In the genomic region with DNA sequence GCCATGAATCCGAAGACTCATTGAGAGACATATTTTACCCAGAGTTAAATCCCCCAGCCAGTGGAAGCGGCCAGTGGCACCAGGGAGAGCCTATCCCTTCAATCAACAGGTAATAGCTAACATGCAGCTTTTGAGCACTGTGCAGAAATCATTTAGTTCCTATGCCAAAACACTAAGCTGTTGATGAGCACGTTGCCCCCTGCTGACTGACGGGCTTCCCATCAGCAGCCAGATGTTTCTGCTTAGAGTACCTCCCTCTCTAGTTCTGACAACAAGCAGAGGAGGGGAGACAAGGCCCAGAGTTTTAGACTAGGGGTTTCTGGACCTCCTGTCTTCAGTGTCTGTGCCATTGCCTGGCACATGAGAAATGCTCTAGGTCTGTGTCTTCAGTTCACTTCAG, we compare ENCODE assay signal across 17 mouse cellular contexts.
DNase-seq lines count a peak whose midpoint lies in the region; ATAC-seq and TF ChIP-seq lines count a peak whose summit lies in the region.
"Had no signal": no experiment of that assay in that cellular context is flagged by ENCODE, and none has a peak within 500 bp of the region (broad histone marks: within the 10 kb centered on the region; RNA-seq: fewer than 3 reads in every experiment).

No protein-coding gene starts in this region.

- H3K9me3 ChIP-seq in intestine, postnatal 0 days (ENCODE audit: control insufficient read depth) = no peaks in the 10 kb centered on the region
- H3K9me3 ChIP-seq in intestine, embryonic 15.5 days = no peaks in the 10 kb centered on the region
- no peaks in the 10 kb centered on the region for H3K9me3 ChIP-seq in limb, embryonic 10.5 days (replicated peaks)
- H3K9me3 ChIP-seq in hindbrain, embryonic 13.5 days = no peaks in the 10 kb centered on the region
- H3K9me3 ChIP-seq: forebrain, embryonic 12.5 days; hindbrain, embryonic 12.5 days; limb, embryonic 15.5 days; midbrain, embryonic 12.5 days had no signal

- H3K36me3 ChIP-seq in intestine, postnatal 0 days (ENCODE audit: control insufficient read depth, insufficient read depth) = no peaks in the 10 kb centered on the region
- H3K36me3 ChIP-seq in intestine, embryonic 15.5 days = no peaks in the 10 kb centered on the region
- H3K36me3 ChIP-seq in limb, embryonic 10.5 days = 0 out of 2 replicates have a peak, but pooled peaks cover 5% of the 10 kb centered on the region
- no peaks in the 10 kb centered on the region for H3K36me3 ChIP-seq in hindbrain, embryonic 13.5 days
- H3K36me3 ChIP-seq: forebrain, embryonic 12.5 days; hindbrain, embryonic 12.5 days; limb, embryonic 15.5 days; midbrain, embryonic 12.5 days had no signal

- no peaks in the 10 kb centered on the region for H3K27me3 ChIP-seq in intestine, postnatal 0 days (replicated peaks; ENCODE audit: control insufficient read depth, insufficient read depth, low read length)
- H3K27me3 ChIP-seq in intestine, embryonic 15.5 days (replicated peaks) = no peaks in the 10 kb centered on the region
- no peaks in the 10 kb centered on the region for H3K27me3 ChIP-seq in limb, embryonic 10.5 days (ENCODE audit: low read depth, poor library complexity, severe bottlenecking)
- H3K27me3 ChIP-seq in hindbrain, embryonic 13.5 days = 0 out of 2 replicates have a peak, but pooled peaks cover 8% of the 10 kb centered on the region
- H3K27me3 ChIP-seq: forebrain, embryonic 12.5 days; hindbrain, embryonic 12.5 days; limb, embryonic 15.5 days; midbrain, embryonic 12.5 days had no signal

- no peak for ATAC-seq in intestine, postnatal 0 days
- ATAC-seq in intestine, embryonic 15.5 days = no peak
- no peak for ATAC-seq in hindbrain, embryonic 13.5 days (ENCODE audit: low FRiP score)
- ATAC-seq in megakaryocyte-erythroid progenitor cell, adult 5-6 weeks (replicated peaks; ENCODE audit: low FRiP score, low TSS enrichment, poor library complexity, severe bottlenecking) = no peak

- no peak overlapping the region for H3K4me2 ChIP-seq in intestine, postnatal 0 days (replicated peaks; ENCODE audit: low read depth)
- no peak overlapping the region for H3K4me2 ChIP-seq in intestine, embryonic 15.5 days (replicated peaks)
- H3K4me2 ChIP-seq in hindbrain, embryonic 13.5 days = no peak overlapping the region
- H3K4me2 ChIP-seq: forebrain, embryonic 12.5 days; hindbrain, embryonic 12.5 days; limb, embryonic 15.5 days; midbrain, embryonic 12.5 days had no signal

- TF ChIP-seq CTCF in intestine, postnatal 0 days (IDR thresholded peaks at IDR 0.05; ENCODE audit: low read depth) = peak; percentile 52

- WGBS in intestine, postnatal 0 days = 64% methylated on average over 4 of the region's 4 CpGs
- 58% methylated on average over 4 of the region's 4 CpGs for WGBS in intestine, embryonic 15.5 days
- 23% methylated on average over 4 of the region's 4 CpGs for WGBS in limb, embryonic 10.5 days
- 63% methylated on average over 4 of the region's 4 CpGs for whole genome bisulfite sequencing in hindbrain, embryonic 13.5 days

- DNase-seq in 3T3-L1 (ENCODE audit: low read depth, low spot score) (peak; percentile 33), ZHBTc4 (ENCODE audit: low read depth, low spot score) (peak; percentile 3)
- DNase-seq in limb, embryonic 10.5 days (ENCODE audit: low spot score) = peak; percentile 37
- DNase-seq in urinary bladder, postnatal 36 days (ENCODE audit: low spot score in 2 of 2) = no peak
- DNase-seq: cerebellum, postnatal 14 days; kidney, adult 9 months; lung, postnatal 36 days; right cerebral cortex, adult 18-20 months; thymus, postnatal 25 days had no signal

- H3K4me3 ChIP-seq in intestine, postnatal 0 days (ENCODE audit: low read depth, low read length) = no peak overlapping the region
- H3K4me3 ChIP-seq in intestine, embryonic 15.5 days (replicated peaks) = no peak overlapping the region
- H3K4me3 ChIP-seq in limb, embryonic 10.5 days = no peak overlapping the region
- no peak overlapping the region for H3K4me3 ChIP-seq in hindbrain, embryonic 13.5 days
- H3K4me3 ChIP-seq: forebrain, embryonic 12.5 days; hindbrain, embryonic 12.5 days; limb, embryonic 15.5 days; midbrain, embryonic 12.5 days had no signal

- H3K4me1 ChIP-seq in intestine, postnatal 0 days (replicated peaks; ENCODE audit: control insufficient read depth, insufficient read depth, low read length) = no peaks in the 10 kb centered on the region
- H3K4me1 ChIP-seq in intestine, embryonic 15.5 days (replicated peaks) = no peaks in the 10 kb centered on the region
- H3K4me1 ChIP-seq in limb, embryonic 10.5 days = peaks cover 53% of the 10 kb centered on the region
- no peaks in the 10 kb centered on the region for H3K4me1 ChIP-seq in hindbrain, embryonic 13.5 days (replicated peaks)
- H3K4me1 ChIP-seq: forebrain, embryonic 12.5 days; hindbrain, embryonic 12.5 days; midbrain, embryonic 12.5 days had no signal

- H3K9ac ChIP-seq in intestine, postnatal 0 days (ENCODE audit: low read depth, low read length) = no peak overlapping the region
- no peak overlapping the region for H3K9ac ChIP-seq in intestine, embryonic 15.5 days
- no peak overlapping the region for H3K9ac ChIP-seq in hindbrain, embryonic 13.5 days
- H3K9ac ChIP-seq: forebrain, embryonic 12.5 days; hindbrain, embryonic 12.5 days; limb, embryonic 15.5 days; midbrain, embryonic 12.5 days had no signal

- no peak overlapping the region for H3K27ac ChIP-seq in intestine, postnatal 0 days (ENCODE audit: low read depth, low read length)
- no peak overlapping the region for H3K27ac ChIP-seq in intestine, embryonic 15.5 days
- H3K27ac ChIP-seq in limb, embryonic 10.5 days = no peak overlapping the region; the same call in 1 of the 2 replicates
- no peak overlapping the region for H3K27ac ChIP-seq in hindbrain, embryonic 13.5 days
- H3K27ac ChIP-seq: forebrain, embryonic 12.5 days; hindbrain, embryonic 12.5 days; limb, embryonic 15.5 days; midbrain, embryonic 12.5 days had no signal

Comparison
In these comparisons a context has a peak if more than half of its experiments do, and no peak if none do; other contexts are left out.
1. DNase-seq: peak in 3T3-L1 (single experiment), ZHBTc4 (single experiment) and limb, embryonic 10.5 days (single experiment); none in urinary bladder, postnatal 36 days (0 of 2).